Mouse (Mus musculus) testis, adult 2 months (tissue): ENCODE measurements around the gene Stard3. TPM values are rescaled to one million over a fixed set of nuclear protein-coding genes. Genes with fewer than 3 reads are reported as not detected.

Experiments
- H3K27ac ChIP-seq: fragments of 200-500 bp; 2 replicates; pipeline ENCODE4 v1.5.1; 2012; ENCODE audit warnings: low read depth, low read length; ENCODE audit not compliant: control insufficient read depth, insufficient read depth
- H3K27me3 ChIP-seq: fragments of 200-500 bp; 2 replicates; pipeline ENCODE4 v1.6.1; 2012; ENCODE audit warnings: mild to moderate bottlenecking, low read length, moderate library complexity; ENCODE audit not compliant: control insufficient read depth, insufficient read depth
- H3K36me3 ChIP-seq: fragments of 200-500 bp; 2 replicates; pipeline ENCODE4 v1.6.1; 2012; ENCODE audit warnings: mild to moderate bottlenecking, low read length; ENCODE audit not compliant: control insufficient read depth, insufficient read depth
- H3K4me1 ChIP-seq: fragments of 200-500 bp; 2 replicates; pipeline ENCODE4 v1.6.1; 2012; ENCODE audit warnings: low read length; ENCODE audit not compliant: control insufficient read depth, insufficient read depth
- H3K4me3 ChIP-seq: fragments of 200-500 bp; 2 replicates; pipeline ENCODE4 v1.5.1; 2012; ENCODE audit warnings: low read depth, mild to moderate bottlenecking, low read length, moderate library complexity, mixed read lengths; ENCODE audit not compliant: control insufficient read depth
- CTCF ChIP-seq: fragments of 200-500 bp; IDR thresholded peaks from 2 replicates; pipeline ENCODE4 v1.5.1; 2012; ENCODE audit warnings: low read depth, mild to moderate bottlenecking, inconsistent platforms, low read length, moderate library complexity; ENCODE audit not compliant: control insufficient read depth, insufficient read depth, insufficient replicate concordance
- POLR2A ChIP-seq: fragments of 200-500 bp; IDR thresholded peaks from 2 replicates; pipeline ENCODE4 v1.6.1; 2012; ENCODE audit warnings: low read depth, mild to moderate bottlenecking, inconsistent platforms, low read length, moderate library complexity; ENCODE audit not compliant: control insufficient read depth
- polyA plus RNA-seq: library from polyadenylated mRNA; depleted of rRNA; stranded (reverse); fragments of >200 nt; gene quantifications from 2 replicates; pipeline ENCODE4 v1.2.3, GENCODE M21; 2012; rRNA removed

Stard3 gene
- 24.3 and 26.9 TPM in 2 replicates for polyA plus RNA-seq

DNA sequence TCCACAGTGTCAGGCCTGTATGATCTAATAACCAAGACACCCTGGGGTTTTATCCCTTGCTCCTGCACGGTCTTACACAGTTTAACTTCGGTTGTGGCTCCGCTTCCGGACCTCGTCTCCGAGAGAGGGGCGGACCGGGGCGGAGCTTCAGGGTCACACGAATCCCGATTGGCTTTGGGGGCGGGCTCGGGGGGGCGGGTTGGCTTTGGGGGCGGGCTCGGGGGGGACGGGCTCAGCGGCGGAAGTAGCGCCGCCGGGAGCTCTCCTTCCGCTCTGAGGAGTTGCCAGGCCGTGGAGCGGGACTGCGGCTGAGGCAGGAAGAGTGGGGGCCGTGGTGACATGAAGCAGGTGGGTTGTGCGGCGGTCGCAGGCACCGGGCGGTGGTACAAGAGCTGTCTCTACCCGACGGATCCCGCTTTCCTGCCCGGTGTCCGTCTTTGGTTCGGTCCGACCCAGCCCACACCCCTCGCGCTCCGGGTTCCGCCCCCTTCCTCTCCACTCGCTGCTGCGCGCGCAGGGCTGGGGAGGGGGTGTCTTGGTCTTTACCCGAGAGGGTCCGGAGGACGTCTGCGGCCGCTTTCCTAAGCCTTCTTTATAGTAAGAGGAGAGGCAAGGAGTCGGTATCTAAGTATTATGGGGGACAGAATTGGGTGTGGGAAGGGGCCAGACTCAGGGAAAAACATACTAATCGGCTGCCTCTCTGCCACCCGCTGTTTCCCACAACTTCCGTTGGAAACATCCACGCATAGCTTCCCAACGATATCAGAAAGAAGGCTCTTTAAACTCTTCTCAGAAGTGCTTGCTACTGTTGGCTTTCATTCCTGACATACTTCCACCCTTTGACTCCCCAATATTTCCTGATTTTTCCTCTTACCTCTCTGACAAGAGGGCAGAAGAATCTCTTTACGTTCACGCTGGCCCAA lies at the start of gene Stard3:
Gene Stard3 (plus strand): TSS at position 208 of the 923 bp plus-strand sequence.
- peak; percentile 80 for TF ChIP-seq POLR2A
- no peak for TF ChIP-seq CTCF
- Histone ChIP-seq H3K27me3 (no peaks in the 10 kb centered on the region), H3K4me1 (peaks cover 9% of the 10 kb centered on the region), H3K4me3 (peak within 1 kb of the TSS; percentile 97), H3K27ac (peak within 1 kb of the TSS; percentile 95), H3K36me3 (no peaks in the 10 kb centered on the region)

DNA sequence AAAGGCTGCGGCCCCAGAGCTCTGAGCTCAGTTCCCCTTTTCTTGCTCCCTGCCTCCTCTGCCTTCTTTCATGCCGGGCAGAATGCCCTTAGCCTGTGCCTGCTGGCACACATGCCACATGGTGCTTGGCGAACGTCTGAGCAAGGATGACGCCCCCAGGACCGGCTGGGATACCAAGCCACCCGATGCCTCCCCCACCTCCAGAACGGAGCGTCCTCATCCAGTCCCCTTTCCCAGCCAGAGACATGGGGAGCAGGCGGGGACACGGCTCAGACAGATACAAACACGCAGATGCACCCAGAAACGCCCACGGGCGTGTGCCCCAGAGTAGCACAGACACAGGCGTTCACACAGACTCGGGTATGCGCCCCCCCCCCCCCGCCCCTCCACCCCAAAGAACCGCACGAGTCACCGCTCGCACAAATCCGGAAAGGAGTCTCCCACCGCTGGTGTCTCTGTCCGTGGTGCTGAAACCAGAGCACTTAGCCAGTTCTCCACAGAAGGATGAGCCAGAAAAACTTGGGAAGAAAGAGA lies 44.3 kb upstream of the Stard3 start:
- no peaks in the 10 kb centered on the region for H3K36me3 ChIP-seq
- no peak overlapping the region for H3K4me3 ChIP-seq

DNA sequence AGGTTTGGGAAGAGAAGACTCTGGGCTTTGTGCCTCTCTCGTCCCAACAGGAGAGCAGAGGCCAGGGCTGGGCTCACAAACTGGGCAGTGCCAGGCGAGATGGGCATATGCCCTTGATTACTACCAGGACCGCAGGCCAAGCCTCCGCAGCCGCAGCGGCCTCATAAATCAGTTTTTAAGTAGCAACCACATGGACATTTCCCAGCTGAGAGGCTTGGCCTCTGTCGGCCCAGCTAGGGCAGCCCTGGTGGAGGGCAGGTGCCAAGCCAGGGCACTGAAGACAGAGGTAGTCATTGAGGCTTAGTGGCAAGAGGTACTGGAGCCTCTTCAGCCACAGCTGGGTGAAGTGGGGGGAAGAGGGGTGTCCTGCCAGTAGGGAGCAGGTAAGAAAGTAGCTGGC lies 40.7 kb upstream of the Stard3 start:
- Histone ChIP-seq H3K4me3 (no peak overlapping the region), H3K36me3 (no peaks in the 10 kb centered on the region), H3K27ac (no peak overlapping the region), H3K27me3 (peaks cover 3% of the 10 kb centered on the region), H3K4me1 (peaks cover 8% of the 10 kb centered on the region)
- no peak for TF ChIP-seq CTCF
- no peak for TF ChIP-seq POLR2A

More for the DNA sequence above, 44.3 kb upstream of the Stard3 start:
- no peaks in the 10 kb centered on the region for H3K27me3 ChIP-seq
- no peak for TF ChIP-seq CTCF
- no peak for TF ChIP-seq POLR2A
- H3K4me1 ChIP-seq: peaks cover 4% of the 10 kb centered on the region
- H3K27ac ChIP-seq: no peak overlapping the region

DNA sequence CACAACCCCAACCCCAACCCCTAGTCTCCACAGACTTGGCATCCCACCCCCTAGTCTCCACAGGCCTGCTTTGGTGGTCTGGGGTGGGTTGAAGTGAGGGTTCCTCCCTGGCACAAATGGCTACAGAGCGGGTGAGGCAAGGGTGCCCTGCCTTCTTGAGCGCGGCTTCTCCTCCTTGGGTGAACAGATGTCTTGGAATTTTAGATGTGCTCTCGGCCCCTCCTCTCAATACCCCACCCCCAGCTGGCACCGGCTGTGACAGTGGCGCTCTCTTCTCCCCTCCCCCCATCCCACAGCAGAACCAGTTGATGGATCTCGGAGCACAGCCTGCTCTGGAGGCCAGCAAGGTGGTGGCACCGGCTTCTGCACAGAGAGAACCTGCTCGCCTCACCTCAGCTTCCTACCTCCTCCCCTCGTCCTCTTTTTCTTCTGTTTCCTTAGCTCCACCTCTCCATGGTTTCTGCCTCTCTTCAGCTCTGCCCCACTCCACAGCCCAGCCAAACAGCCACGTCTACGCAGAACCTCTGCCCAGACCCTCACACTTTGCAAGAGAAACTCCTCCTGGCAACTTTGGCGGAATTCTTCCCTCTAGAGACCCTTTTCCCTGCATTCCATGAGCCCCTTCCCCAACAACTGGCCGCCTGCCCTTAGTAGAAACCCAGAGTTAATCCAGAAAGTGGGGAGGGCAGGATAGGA lies 39.6 kb upstream of the Stard3 start:
- TF ChIP-seq CTCF (no peak), POLR2A (no peak)
- Histone ChIP-seq H3K4me1 (peaks cover 8% of the 10 kb centered on the region), H3K27ac (no peak overlapping the region)

DNA sequence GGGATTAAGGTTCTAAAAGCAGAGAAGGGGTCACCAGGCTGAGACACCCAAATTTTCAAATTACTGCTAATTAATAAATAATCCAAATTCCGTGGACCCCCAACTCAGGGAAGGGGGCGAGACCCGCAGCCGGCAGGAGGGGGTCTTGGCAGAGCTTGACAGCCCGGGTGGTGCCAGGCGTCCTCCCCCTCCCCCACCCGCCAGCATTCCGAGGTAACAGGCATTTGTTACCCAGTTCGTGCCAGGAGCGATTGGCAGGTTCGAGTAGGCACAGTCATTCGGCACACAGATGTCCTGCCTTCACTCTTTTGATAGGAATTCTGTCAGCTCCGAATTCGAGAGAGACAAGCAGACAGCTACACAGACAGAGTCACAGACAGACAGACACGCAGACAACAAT lies 39.0 kb upstream of the Stard3 start:
- no peaks in the 10 kb centered on the region for H3K36me3 ChIP-seq
- peaks cover 3% of the 10 kb centered on the region for H3K27me3 ChIP-seq
- H3K4me3 ChIP-seq: no peak overlapping the region
- H3K27ac ChIP-seq: no peak overlapping the region
- H3K4me1 ChIP-seq: peaks cover 6% of the 10 kb centered on the region
- TF ChIP-seq CTCF (no peak), POLR2A (no peak)

More for the DNA sequence above, 39.6 kb upstream of the Stard3 start:
- Histone ChIP-seq H3K4me3 (no peak overlapping the region), H3K27me3 (peaks cover 3% of the 10 kb centered on the region), H3K36me3 (no peaks in the 10 kb centered on the region)

DNA sequence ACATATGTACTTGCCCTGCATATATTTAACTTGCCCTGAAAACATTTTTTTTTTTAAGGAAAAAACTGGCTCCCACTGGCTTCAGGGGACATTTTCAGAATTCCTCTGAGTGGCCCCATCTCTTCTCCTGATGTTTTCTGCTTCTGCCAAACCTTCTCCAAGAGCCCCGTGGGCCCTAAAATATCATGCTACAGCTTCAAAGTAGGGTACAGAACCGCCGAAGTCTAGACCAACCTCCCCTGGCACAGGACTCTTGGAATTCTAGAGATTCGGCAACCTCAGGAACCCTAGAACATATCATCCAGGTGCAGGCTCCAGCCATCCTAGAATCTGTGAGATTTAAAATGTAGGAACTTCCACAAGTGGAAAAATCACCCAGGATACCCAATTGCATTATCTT lies 38.6 kb upstream of the Stard3 start:
- H3K4me1 ChIP-seq: peaks cover 6% of the 10 kb centered on the region
- no peak overlapping the region for H3K27ac ChIP-seq
- H3K4me3 ChIP-seq: no peak overlapping the region
- TF ChIP-seq POLR2A: no peak
- TF ChIP-seq CTCF: no peak
- H3K36me3 ChIP-seq: no peaks in the 10 kb centered on the region
- peaks cover 3% of the 10 kb centered on the region for H3K27me3 ChIP-seq

DNA sequence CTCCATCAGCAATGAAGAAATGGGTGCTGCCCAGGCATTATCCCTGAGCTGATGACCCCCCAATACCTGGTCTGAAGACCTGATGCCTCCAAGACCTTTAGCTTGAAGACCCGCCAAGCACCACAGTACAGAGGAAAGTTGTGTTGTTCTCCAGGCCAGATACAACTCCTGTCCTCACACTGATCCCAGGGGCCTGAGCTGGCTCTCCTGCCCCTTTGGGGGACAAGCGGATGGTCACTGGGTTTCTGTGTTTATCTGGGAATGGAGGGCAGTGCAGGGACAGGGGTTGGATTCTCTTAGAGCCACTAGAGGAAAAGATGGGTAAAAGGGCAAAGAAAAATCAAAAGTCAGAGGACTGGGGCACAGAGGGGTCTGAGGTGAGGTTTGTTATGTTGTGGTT lies 38.2 kb upstream of the Stard3 start:
- Histone ChIP-seq H3K27ac (no peak overlapping the region), H3K4me3 (no peak overlapping the region), H3K27me3 (peaks cover 3% of the 10 kb centered on the region), H3K36me3 (no peaks in the 10 kb centered on the region), H3K4me1 (peaks cover 6% of the 10 kb centered on the region)
- TF ChIP-seq POLR2A (no peak), CTCF (no peak)
